Mouse (Mus musculus) erythroblast, embryonic 14.5 days (primary cell): ENCODE measurements around the gene Astn2.

Experiments used
- GATA1 ChIP-seq: IDR thresholded peaks from 2 replicates; pipeline ENCODE4 v1.6.1; 2012; ENCODE audit warnings: low read length, inconsistent platforms, mixed read lengths
- TAL1 ChIP-seq: IDR thresholded peaks from 3 replicates; pipeline ENCODE4 v1.6.1; 2012; ENCODE audit warnings: low read length, inconsistent platforms, mixed read lengths

- TF ChIP-seq GATA1 (no peak), TAL1 (no peak)
Measured at GRCm38 (mm10) chr4:65673418-65673933, 730.9 kb downstream of the Astn2 start.
